24 mouse cellular contexts compared by ENCODE assay signal in genomic region chr15:87609236-87609635, GRCm38 (mm10).
DNase-seq lines count a peak whose midpoint lies in the region; ATAC-seq and TF ChIP-seq lines count a peak whose summit lies in the region.
"Had no signal": no experiment of that assay in that cellular context is flagged by ENCODE, and none has a peak within 500 bp of the region (broad histone marks: within the 10 kb centered on the region; RNA-seq: fewer than 3 reads in every experiment).

No protein-coding gene starts in this region.

- H3K36me3 ChIP-seq in liver, embryonic 12.5 days, result no peaks in the 10 kb centered on the region
- no peaks in the 10 kb centered on the region for H3K36me3 ChIP-seq in intestine, postnatal 0 days (ENCODE audit: control insufficient read depth, insufficient read depth)
- H3K36me3 ChIP-seq: forebrain, embryonic 10.5 days; heart, embryonic 12.5 days; heart, embryonic 15.5 days; hindbrain, embryonic 10.5 days; hindbrain, embryonic 13.5 days had no signal

- TF ChIP-seq POLR2A in cerebellum, adult 2 months (IDR thresholded peaks at IDR 0.05; ENCODE audit: borderline replicate concordance, insufficient read depth, low read length), result no peak

- H3K9me3 ChIP-seq in liver, embryonic 12.5 days (replicated peaks), result no peaks in the 10 kb centered on the region
- no peaks in the 10 kb centered on the region for H3K9me3 ChIP-seq in intestine, postnatal 0 days (ENCODE audit: control insufficient read depth)
- H3K9me3 ChIP-seq: forebrain, embryonic 10.5 days; forebrain, embryonic 13.5 days; heart, embryonic 12.5 days; heart, embryonic 15.5 days; hindbrain, embryonic 10.5 days; hindbrain, embryonic 13.5 days had no signal

- H3K4me3 ChIP-seq in cerebellum, adult 2 months (replicated peaks; ENCODE audit: insufficient read depth, low read depth, low read length), result no peak overlapping the region
- no peak overlapping the region for H3K4me3 ChIP-seq in liver, embryonic 12.5 days
- no peak overlapping the region for H3K4me3 ChIP-seq in intestine, postnatal 0 days (ENCODE audit: low read depth, low read length)
- H3K4me3 ChIP-seq: forebrain, embryonic 10.5 days; forebrain, embryonic 13.5 days; heart, embryonic 12.5 days; heart, embryonic 15.5 days; hindbrain, embryonic 10.5 days; hindbrain, embryonic 13.5 days had no signal

- ATAC-seq in liver, embryonic 12.5 days, result no peak
- no peak for ATAC-seq in intestine, postnatal 0 days
- ATAC-seq: CD4-positive, CD25-positive, alpha-beta regulatory T cell, adult 4 months; forebrain, embryonic 13.5 days; forebrain, embryonic 16.5 days had no signal

- no peak for TF ChIP-seq CTCF in cerebellum, adult 2 months (IDR thresholded peaks at IDR 0.05; ENCODE audit: borderline replicate concordance, insufficient read depth, low read depth, low read length)
- TF ChIP-seq CTCF in intestine, postnatal 0 days (IDR thresholded peaks at IDR 0.05; ENCODE audit: low read depth), result no peak

- no peak overlapping the region for H3K27ac ChIP-seq in cerebellum, adult 2 months (ENCODE audit: insufficient read depth, low read length)
- no peak overlapping the region for H3K27ac ChIP-seq in liver, embryonic 12.5 days
- no peak overlapping the region for H3K27ac ChIP-seq in intestine, postnatal 0 days (ENCODE audit: low read depth, low read length)
- H3K27ac ChIP-seq: forebrain, embryonic 10.5 days; forebrain, embryonic 13.5 days; heart, embryonic 15.5 days; hindbrain, embryonic 10.5 days had no signal

- H3K9ac ChIP-seq in liver, embryonic 12.5 days, result no peak overlapping the region
- H3K9ac ChIP-seq in intestine, postnatal 0 days (ENCODE audit: low read depth, low read length), result no peak overlapping the region
- H3K9ac ChIP-seq: forebrain, embryonic 13.5 days; heart, embryonic 12.5 days; heart, embryonic 15.5 days; hindbrain, embryonic 13.5 days had no signal

- H3K27me3 ChIP-seq in cerebellum, adult 2 months (ENCODE audit: control insufficient read depth, insufficient read depth, low read length), result no peaks in the 10 kb centered on the region
- no peaks in the 10 kb centered on the region for H3K27me3 ChIP-seq in liver, embryonic 12.5 days (replicated peaks)
- H3K27me3 ChIP-seq in intestine, postnatal 0 days (replicated peaks; ENCODE audit: control insufficient read depth, insufficient read depth, low read length), result no peaks in the 10 kb centered on the region
- H3K27me3 ChIP-seq: forebrain, embryonic 13.5 days; heart, embryonic 15.5 days; hindbrain, embryonic 13.5 days had no signal

- H3K4me1 ChIP-seq in cerebellum, adult 2 months (ENCODE audit: control insufficient read depth, insufficient read depth, low read length), result peaks cover 48% of the 10 kb centered on the region
- no peaks in the 10 kb centered on the region for H3K4me1 ChIP-seq in liver, embryonic 12.5 days
- no peaks in the 10 kb centered on the region for H3K4me1 ChIP-seq in intestine, postnatal 0 days (replicated peaks; ENCODE audit: control insufficient read depth, insufficient read depth, low read length)
- H3K4me1 ChIP-seq: heart, embryonic 12.5 days; heart, embryonic 15.5 days had no signal

- 8% methylated on average over 1 of the region's 1 CpGs for WGBS in cerebellum, adult 2 months
- WGBS in liver, embryonic 12.5 days (ENCODE audit: insufficient replicate concordance), result 45% methylated on average over 1 of the region's 1 CpGs
- 86% methylated on average over 1 of the region's 1 CpGs for WGBS in intestine, postnatal 0 days

- DNase-seq in cerebellum, adult 2 months, result peak; percentile 32 to 59
- no peak for DNase-seq in cerebellum, postnatal 4 days (ENCODE audit: low spot score in 2 of 2)
- DNase-seq in heart, adult 11 months, result peak; percentile 88
- DNase-seq in heart, adult 8-10 months (ENCODE audit: low spot score), result no peak
- peak; percentile 56 for DNase-seq in brain, adult 2 months (ENCODE audit: low read depth, low spot score)
- peak; percentile 46 to 66 for DNase-seq in cerebellum, postnatal 14 days
- DNase-seq: adrenal gland, adult 2 months; adrenal gland, postnatal 14 days; gastrocnemius, postnatal 10 days; gastrocnemius, postnatal 36 days; heart, postnatal 10 days; heart, postnatal 36 days; kidney, adult 11 months; kidney, adult 8-10 months had no signal

- H3K4me2 ChIP-seq in liver, embryonic 12.5 days, result no peak overlapping the region
- H3K4me2 ChIP-seq in intestine, postnatal 0 days (replicated peaks; ENCODE audit: low read depth), result no peak overlapping the region
- H3K4me2 ChIP-seq: forebrain, embryonic 13.5 days; heart, embryonic 12.5 days; heart, embryonic 15.5 days; hindbrain, embryonic 13.5 days had no signal

Comparison
In these comparisons a context has a peak if more than half of its experiments do, and no peak if none do; other contexts are left out.
1. DNase-seq: peak in cerebellum, adult 2 months (2 of 2), heart, adult 11 months (single experiment), brain, adult 2 months (single experiment) and cerebellum, postnatal 14 days (2 of 2); none in cerebellum, postnatal 4 days (0 of 2) and heart, adult 8-10 months (single experiment).